Mouse (Mus musculus) megakaryocyte, embryonic 14.5 days (primary cell): ENCODE results near the gene Dbn1. TPM values are rescaled to one million over a fixed set of nuclear protein-coding genes. Genes with fewer than 3 reads are reported as not detected.

Experiments used
- H3K27me3 ChIP-seq: replicated peaks from 2 replicates; pipeline ENCODE3; 2012; ENCODE audit warnings: inconsistent platforms
- H3K36me3 ChIP-seq: replicated peaks from 2 replicates; pipeline ENCODE3; 2012; ENCODE audit warnings: low read length, inconsistent platforms, mixed read lengths
- H3K4me1 ChIP-seq: 2 replicates; pipeline ENCODE4 v1.6.1; 2012; ENCODE audit warnings: inconsistent platforms
- H3K4me3 ChIP-seq: replicated peaks from 2 replicates; pipeline ENCODE3; 2012; ENCODE audit warnings: moderate library complexity, mild to moderate bottlenecking, inconsistent platforms
- H3K9me3 ChIP-seq: 2 replicates; pipeline ENCODE4 v1.6.1; 2012; ENCODE audit warnings: inconsistent platforms
- FLI1 ChIP-seq: IDR thresholded peaks from 2 replicates; pipeline ENCODE4 v1.6.1; 2012; ENCODE audit warnings: low read length, inconsistent platforms, mixed read lengths
- GATA1 ChIP-seq: IDR thresholded peaks from 3 replicates; pipeline ENCODE4 v1.6.1; 2012; ENCODE audit warnings: mixed read lengths, low read length, inconsistent platforms, borderline replicate concordance
- polyA plus RNA-seq: library from polyadenylated mRNA; stranded (reverse); fragments of >175 nt; gene quantifications from 2 replicates; pipeline ENCODE4 v1.2.3, GENCODE M21; 2012; ENCODE audit warnings: low replicate concordance; ENCODE audit not compliant: insufficient read depth

Dbn1 gene
- polyA plus RNA-seq, 1 experiment = 1.8 TPM

DNA sequence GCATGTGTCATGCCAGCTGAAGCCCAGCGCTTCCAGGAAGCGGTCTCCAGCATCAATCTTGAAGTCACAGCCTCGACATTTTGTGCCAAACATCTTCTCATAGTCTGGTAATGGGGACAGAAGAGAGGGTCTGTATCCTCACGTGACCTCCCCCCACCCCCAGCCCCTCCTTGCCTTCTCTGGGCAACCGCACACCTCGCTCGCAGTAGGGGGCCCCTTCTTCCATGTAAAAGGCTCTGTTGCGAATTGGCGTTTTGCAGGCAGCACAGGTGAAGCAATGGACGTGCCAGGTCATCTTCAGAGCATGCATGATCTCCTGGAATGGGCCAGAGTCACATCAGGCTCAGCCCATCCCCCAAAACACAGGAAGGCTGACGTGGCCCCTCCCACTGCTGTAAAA lies 11.0 kb upstream of the Dbn1 start:
- no peak overlapping the region for H3K4me3 ChIP-seq
- no peak for TF ChIP-seq GATA1
- TF ChIP-seq FLI1 = no peak
- peaks cover 82% of the 10 kb centered on the region for H3K36me3 ChIP-seq
- no peaks in the 10 kb centered on the region for H3K9me3 ChIP-seq
- peaks cover 6% of the 10 kb centered on the region for H3K27me3 ChIP-seq
- H3K4me1 ChIP-seq = peaks cover 49% of the 10 kb centered on the region

DNA sequence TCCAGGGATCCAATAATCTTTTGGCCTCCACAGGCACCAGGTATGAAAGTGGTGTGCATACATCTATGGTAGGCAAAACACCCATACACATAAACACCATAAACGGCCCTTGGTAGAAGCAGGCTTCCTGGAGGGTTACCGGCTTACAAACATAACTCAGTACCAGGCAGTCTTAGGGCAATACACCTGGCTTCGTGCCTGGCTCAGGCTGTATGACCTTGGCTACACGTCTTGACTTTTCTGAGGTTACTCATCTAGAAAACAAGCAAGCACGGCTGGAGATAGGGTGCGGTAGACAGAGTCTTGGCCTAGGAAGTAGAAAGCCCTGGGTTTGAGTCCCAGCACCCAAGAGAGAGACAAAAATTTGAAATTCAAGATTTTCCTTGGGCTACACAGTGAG lies 8.8 kb upstream of the Dbn1 start:
- Histone ChIP-seq H3K4me1 (peaks cover 38% of the 10 kb centered on the region), H3K4me3 (no peak overlapping the region), H3K9me3 (no peaks in the 10 kb centered on the region), H3K27me3 (peaks cover 21% of the 10 kb centered on the region), H3K36me3 (peaks cover 60% of the 10 kb centered on the region)
- TF ChIP-seq GATA1 = no peak
- no peak for TF ChIP-seq FLI1

DNA sequence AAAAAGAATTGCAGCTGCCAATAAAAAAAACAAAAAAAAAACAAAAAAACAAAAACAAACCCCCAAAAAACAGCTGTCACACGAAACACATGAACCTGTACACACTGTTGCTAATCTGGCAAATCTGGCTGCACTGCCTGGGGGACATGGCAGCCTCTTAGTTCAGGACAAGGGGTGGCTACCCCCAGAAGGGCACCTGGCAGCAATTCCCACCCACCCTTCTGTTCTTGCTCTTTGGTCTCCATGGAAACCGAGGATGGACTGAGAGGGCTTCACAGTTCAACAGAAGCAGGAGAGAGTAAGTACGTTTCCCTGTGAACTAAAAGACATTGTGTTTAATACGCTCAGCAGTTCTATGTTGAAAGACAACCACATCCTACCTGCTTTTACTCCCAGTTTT lies 7.8 kb upstream of the Dbn1 start:
- Histone ChIP-seq H3K4me3 (no peak overlapping the region), H3K4me1 (peaks cover 37% of the 10 kb centered on the region), H3K27me3 (peaks cover 27% of the 10 kb centered on the region), H3K36me3 (peaks cover 50% of the 10 kb centered on the region), H3K9me3 (no peaks in the 10 kb centered on the region)
- TF ChIP-seq FLI1 = no peak
- TF ChIP-seq GATA1 = no peak

DNA sequence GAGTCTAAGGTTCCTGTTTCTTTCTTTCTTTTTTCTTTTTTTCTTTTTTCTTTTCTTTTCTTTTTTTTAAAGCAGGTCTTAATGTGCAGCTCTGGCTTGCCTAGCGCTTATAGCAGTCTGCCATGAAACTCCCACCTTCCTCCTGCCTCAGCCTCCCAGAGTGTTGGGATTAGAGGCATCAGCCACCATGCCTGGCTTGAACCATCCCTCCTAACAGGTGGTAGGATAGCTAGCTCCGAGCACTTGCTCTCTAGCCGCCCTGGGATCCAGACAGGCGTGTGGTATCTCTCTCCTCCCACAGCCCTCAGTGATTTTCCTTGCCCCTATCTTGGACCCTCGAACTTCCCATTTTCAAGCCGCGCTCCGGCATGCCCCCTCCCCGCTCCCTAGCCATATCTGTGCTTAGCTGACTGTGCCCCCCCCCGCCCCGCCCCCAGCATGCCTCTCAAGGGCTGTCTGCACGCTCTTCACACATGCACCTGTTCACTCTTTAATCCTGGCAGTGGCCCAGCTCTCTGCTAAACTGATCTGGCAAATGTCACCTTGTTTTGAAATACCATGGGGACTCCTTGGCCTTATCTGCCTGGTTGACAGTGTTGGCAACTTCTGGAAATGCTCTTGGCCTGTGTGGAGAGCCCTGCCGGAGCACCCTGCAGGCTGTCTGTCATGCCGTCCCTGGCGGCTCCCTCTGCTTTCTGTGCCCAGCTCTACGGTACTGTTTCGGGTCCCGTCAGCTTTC lies 7.1 kb upstream of the Dbn1 start:
- Histone ChIP-seq H3K4me1 (peaks cover 33% of the 10 kb centered on the region), H3K9me3 (no peaks in the 10 kb centered on the region), H3K27me3 (peaks cover 27% of the 10 kb centered on the region), H3K36me3 (peaks cover 44% of the 10 kb centered on the region), H3K4me3 (no peak overlapping the region)
- TF ChIP-seq FLI1 = no peak
- TF ChIP-seq GATA1 = no peak

DNA sequence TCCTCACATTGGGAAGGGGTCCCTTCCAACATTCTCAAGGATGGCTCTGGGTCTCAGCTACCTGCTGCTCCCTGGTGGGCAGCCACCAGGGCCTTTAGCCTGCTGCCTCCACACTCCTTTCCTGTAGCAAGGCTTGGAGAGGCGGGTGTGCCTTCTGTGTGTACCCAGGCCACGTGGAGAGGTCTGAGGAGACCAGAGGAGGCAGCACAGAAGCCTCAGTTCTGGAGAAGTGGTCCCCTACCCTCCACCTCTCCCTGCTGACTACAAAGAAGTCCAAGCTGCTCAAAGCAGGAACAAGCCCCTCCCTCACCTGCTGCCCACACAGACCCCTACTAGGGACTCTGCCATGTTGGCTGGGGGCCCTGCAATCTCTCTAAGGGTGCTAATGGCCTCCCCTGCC lies 6.3 kb upstream of the Dbn1 start:
- no peak for TF ChIP-seq FLI1
- TF ChIP-seq GATA1 = no peak
- Histone ChIP-seq H3K9me3 (peaks cover 5% of the 10 kb centered on the region), H3K27me3 (peaks cover 32% of the 10 kb centered on the region), H3K4me1 (peaks cover 33% of the 10 kb centered on the region), H3K36me3 (peaks cover 36% of the 10 kb centered on the region), H3K4me3 (no peak overlapping the region)

DNA sequence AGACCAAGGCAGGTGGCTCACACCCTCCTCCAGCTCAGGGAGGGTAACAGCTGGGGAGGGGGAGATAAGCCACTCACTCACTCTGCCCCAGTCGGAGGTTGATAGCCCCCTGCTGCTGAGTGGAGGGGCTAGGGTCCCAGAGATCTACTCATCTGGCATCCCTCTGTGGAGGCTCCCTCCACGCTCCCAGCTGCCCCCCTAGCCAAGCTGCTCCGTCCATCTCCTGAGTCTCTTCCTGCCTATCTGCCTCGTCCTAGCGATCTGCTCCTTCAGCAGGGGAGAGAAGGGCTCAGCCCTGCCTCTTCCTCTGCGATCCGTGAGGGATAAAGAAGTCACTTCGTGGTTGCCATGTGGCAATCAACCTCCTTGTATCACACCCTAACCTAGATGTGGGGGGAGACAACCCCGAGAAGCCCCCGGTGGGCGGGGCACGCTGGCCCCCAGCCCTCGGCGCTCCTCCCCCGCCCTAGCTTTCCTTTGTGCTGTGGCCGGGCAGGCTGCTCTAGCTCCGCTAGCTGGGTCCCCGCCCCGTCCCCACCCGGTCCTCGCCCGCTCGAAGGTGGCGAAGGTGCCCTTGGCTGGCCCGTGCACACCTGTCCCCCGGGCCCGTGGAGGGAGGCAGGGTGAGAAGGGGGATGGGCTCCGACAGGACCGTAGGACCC lies 864 bp downstream of the Dbn1 start:
- Histone ChIP-seq H3K4me3 (peak overlapping the region; percentile 91), H3K9me3 (peaks cover 8% of the 10 kb centered on the region), H3K27me3 (peaks cover 86% of the 10 kb centered on the region), H3K36me3 (no peaks in the 10 kb centered on the region), H3K4me1 (peaks cover 45% of the 10 kb centered on the region)
- no peak for TF ChIP-seq GATA1
- TF ChIP-seq FLI1 = no peak

DNA sequence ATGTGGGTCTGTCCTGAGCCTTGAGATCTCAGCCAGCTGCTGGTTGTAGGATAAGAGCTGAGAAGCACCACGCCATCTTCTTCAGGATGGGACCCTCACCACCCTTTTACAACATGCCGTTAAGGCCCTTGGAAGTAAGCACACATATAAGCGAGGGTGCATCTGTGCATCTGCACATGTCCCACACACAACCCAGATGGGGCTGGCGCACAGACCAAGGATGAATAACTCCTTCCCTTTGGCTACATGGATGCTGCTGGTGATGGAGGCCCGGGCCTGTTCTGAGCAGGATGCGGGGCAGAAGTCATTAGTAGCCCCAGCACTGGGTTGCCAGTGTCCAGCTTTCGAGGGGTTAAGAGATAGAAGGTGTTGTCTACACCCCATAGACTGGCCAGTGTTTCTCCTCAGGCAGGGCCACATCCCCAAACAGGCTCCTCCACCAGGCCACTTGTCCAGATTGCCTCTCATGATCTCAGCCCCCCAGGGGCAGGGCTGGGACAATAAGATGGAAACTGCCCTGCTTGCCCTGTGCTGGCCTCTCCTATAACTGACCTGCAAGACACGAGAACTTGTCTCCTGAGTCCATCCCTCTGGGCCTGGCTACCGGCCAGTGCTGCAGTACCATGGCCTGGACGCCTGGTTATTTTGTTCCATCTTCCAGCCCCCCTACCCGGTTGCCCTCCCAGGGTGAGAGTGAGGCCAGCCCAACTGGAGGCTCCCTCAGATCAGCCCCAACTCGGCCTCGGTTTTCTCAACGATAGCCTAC lies 1.7 kb downstream of the Dbn1 start:
- TF ChIP-seq GATA1 (no peak), FLI1 (no peak)
- Histone ChIP-seq H3K27me3 (peaks cover 87% of the 10 kb centered on the region), H3K4me1 (peaks cover 45% of the 10 kb centered on the region), H3K9me3 (peaks cover 8% of the 10 kb centered on the region), H3K36me3 (no peaks in the 10 kb centered on the region), H3K4me3 (no peak overlapping the region)

DNA sequence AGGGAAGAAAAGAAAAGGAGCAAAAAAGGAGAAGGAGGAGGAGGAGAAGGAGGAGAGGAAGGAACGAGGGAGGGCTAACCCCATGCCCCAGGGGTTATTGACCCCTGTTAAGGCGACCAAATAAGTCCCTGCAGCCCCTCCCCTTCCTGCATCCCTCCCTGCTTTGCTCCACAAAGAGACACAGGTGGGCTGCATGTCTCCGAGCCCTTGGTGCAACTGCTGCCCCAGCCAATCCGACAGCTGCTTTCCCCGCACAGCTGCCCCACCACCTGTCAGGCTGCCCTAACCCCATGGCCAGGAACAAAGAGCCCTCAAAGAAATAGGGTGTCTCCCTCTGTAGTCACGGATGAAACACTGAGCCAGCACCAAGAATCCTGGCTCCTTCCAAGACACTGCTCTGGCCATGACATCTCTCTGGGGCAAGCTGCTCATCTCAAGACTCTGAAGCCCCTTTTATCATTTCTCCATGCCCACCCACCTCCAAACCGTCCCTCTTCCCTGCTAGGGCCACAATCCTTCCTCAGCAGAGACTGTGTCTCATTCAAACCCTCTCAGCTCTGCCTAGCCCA lies 3.3 kb downstream of the Dbn1 start:
- no peaks in the 10 kb centered on the region for H3K36me3 ChIP-seq
- no peak overlapping the region for H3K4me3 ChIP-seq
- peaks cover 11% of the 10 kb centered on the region for H3K9me3 ChIP-seq
- TF ChIP-seq GATA1 (no peak), FLI1 (no peak)
- H3K27me3 ChIP-seq = peaks cover 96% of the 10 kb centered on the region
- H3K4me1 ChIP-seq = peaks cover 50% of the 10 kb centered on the region

DNA sequence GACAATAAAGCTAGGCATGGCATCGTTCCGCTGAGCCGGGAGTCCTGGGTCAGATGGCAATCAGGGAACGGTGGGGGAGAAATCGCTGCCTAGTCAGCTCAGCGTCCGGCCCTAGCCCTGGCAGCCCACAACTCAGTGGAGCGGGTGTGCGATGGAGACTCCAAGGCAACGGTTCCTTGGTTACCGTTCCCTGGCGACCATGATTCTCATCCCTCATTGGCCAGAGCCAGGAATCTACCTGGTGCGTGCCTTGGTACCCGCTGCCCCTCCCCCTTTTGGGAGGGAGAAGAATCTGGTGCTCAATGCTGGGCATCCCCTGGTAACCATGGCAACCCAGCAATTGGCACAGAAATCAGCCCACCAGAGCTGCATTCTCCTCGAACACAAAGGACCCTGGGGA lies 4.3 kb downstream of the Dbn1 start:
- TF ChIP-seq FLI1 (no peak), GATA1 (no peak)

More for the DNA sequence above, 4.3 kb downstream of the Dbn1 start:
- Histone ChIP-seq H3K4me1 (peaks cover 60% of the 10 kb centered on the region), H3K9me3 (peaks cover 5% of the 10 kb centered on the region), H3K36me3 (no peaks in the 10 kb centered on the region), H3K4me3 (no peak overlapping the region), H3K27me3 (peaks cover 86% of the 10 kb centered on the region)
